Mouse (Mus musculus) stomach, postnatal 0 days (tissue): ENCODE results near the gene Ddx17.

Experiments used
- CTCF ChIP-seq: IDR thresholded peaks from 2 replicates; pipeline ENCODE4 v1.5.1; 2016; ENCODE audit warnings: antibody characterized with exemption, low read depth, mild to moderate bottlenecking, moderate library complexity
- EP300 ChIP-seq: optimal IDR thresholded peaks from 2 replicates; pipeline ENCODE3; 2016; ENCODE audit warnings: antibody characterized with exemption

- TF ChIP-seq CTCF (no peak), EP300 (no peak)
Observed at GRCm38 (mm10) chr15:79503438-79503837, 43.1 kb downstream of the Ddx17 start.
